Mouse (Mus musculus) adipocyte (in vitro differentiated cells): ENCODE measurements around the gene Actg1.

Experiments
- DNase-seq: peaks from one replicate; pipeline ENCODE4 v3.0.0-alpha.2; 2016; ENCODE audit warnings: low spot score

Gene Actg1

GRCm38 (mm10) chr11:120347791-120348683, at the start of gene Actg1:
Gene Actg1 (minus strand): TSS chr11:120348542.
- DNase-seq: peak; percentile 88

- peak; percentile 21 for DNase-seq
Observed at GRCm38 (mm10) chr11:120397602-120398001, 49.3 kb upstream of the Actg1 start.

GRCm38 (mm10) chr11:120395661-120396060, 47.3 kb upstream of the Actg1 start:
- peak; percentile 93 for DNase-seq

GRCm38 (mm10) chr11:120388580-120388979, 40.2 kb upstream of the Actg1 start:
- DNase-seq: no peak

GRCm38 (mm10) chr11:120387157-120387556, 38.8 kb upstream of the Actg1 start:
- DNase-seq: peak; percentile 57

- no peak for DNase-seq
Observed at GRCm38 (mm10) chr11:120386632-120387031, 38.3 kb upstream of the Actg1 start.

- DNase-seq: no peak
Observed at GRCm38 (mm10) chr11:120382509-120382908, 34.2 kb upstream of the Actg1 start.

GRCm38 (mm10) chr11:120381157-120381556, 32.8 kb upstream of the Actg1 start:
- DNase-seq: no peak

- no peak for DNase-seq
Observed at GRCm38 (mm10) chr11:120380271-120380670, 31.9 kb upstream of the Actg1 start.

- DNase-seq: peak; percentile 90
Observed at GRCm38 (mm10) chr11:120378611-120379540, 30.5 kb upstream of the Actg1 start, which contains the start of gene Faap100. Gene Faap100 (minus strand): TSS chr11:120378764.

- no peak for DNase-seq
Observed at GRCm38 (mm10) chr11:120378031-120378610, 29.8 kb upstream of the Actg1 start.

- no peak for DNase-seq
Observed at GRCm38 (mm10) chr11:120377337-120377736, 29.0 kb upstream of the Actg1 start.

GRCm38 (mm10) chr11:120376302-120377160, 28.2 kb upstream of the Actg1 start:
- no peak for DNase-seq

- no peak for DNase-seq
Observed at GRCm38 (mm10) chr11:120375324-120375723, 27.0 kb upstream of the Actg1 start.

GRCm38 (mm10) chr11:120373820-120374586, 25.7 kb upstream of the Actg1 start:
- DNase-seq: no peak

- no peak for DNase-seq
Observed at GRCm38 (mm10) chr11:120373025-120373424, 24.7 kb upstream of the Actg1 start.

- peak; percentile 49 for DNase-seq
Observed at GRCm38 (mm10) chr11:120369656-120370055, 21.3 kb upstream of the Actg1 start.

- DNase-seq: no peak
Observed at GRCm38 (mm10) chr11:120366443-120367027, 18.2 kb upstream of the Actg1 start.

GRCm38 (mm10) chr11:120362891-120363290, 14.5 kb upstream of the Actg1 start:
- no peak for DNase-seq

GRCm38 (mm10) chr11:120361295-120361694, 13.0 kb upstream of the Actg1 start, which contains the start of gene Fscn2:
Gene Fscn2 (plus strand): TSS chr11:120361534.
- DNase-seq: no peak
